Mouse (Mus musculus) cerebellum, adult 2 months (tissue): ENCODE measurements at regions not wholly inside any gene's neighbourhood (a gene's known extent, or its start where the extent isn't known, plus 50 kb on each side); places are given as distances from the start of the nearest gene placed in this dataset.

ENCODE experiments used
- DNase-seq, 2 experiments: peaks; one replicate each; pipeline ENCODE4 v3.0.0; 2021
- H3K27ac ChIP-seq: fragments of 200-500 bp; 2 replicates; pipeline ENCODE4 v1.5.1; 2012; ENCODE audit warnings: low read length, control low read depth, inconsistent platforms; ENCODE audit not compliant: insufficient read depth
- H3K27me3 ChIP-seq: fragments of 200-500 bp; 2 replicates; pipeline ENCODE4 v1.6.1; 2012; ENCODE audit warnings: inconsistent platforms, mild to moderate bottlenecking, low read length, moderate library complexity; ENCODE audit not compliant: control insufficient read depth, insufficient read depth
- H3K4me1 ChIP-seq: fragments of 200-500 bp; 2 replicates; pipeline ENCODE4 v1.6.1; 2011; ENCODE audit warnings: low read length; ENCODE audit not compliant: control insufficient read depth, insufficient read depth
- H3K4me3 ChIP-seq: fragments of 200-500 bp; replicated peaks from 2 replicates; pipeline ENCODE3; 2011; ENCODE audit warnings: mild to moderate bottlenecking, low read depth, low read length, control low read depth; ENCODE audit not compliant: insufficient read depth
- CTCF ChIP-seq: fragments of 200-500 bp; IDR thresholded peaks from 2 replicates; pipeline ENCODE4 v1.5.1; 2011; ENCODE audit warnings: low read depth, mild to moderate bottlenecking, control low read depth, low read length, moderate library complexity, borderline replicate concordance; ENCODE audit not compliant: insufficient read depth
- POLR2A ChIP-seq: fragments of 200-500 bp; IDR thresholded peaks from 2 replicates; pipeline ENCODE4 v1.6.1; 2011; ENCODE audit warnings: low read length, control low read depth, borderline replicate concordance; ENCODE audit not compliant: insufficient read depth
- WGBS: fragments of 180-500 bp; shearing (Covaris S2); methylation state at CpG from one replicate; pipeline ENCODE4 v1.1.7; 2018; 5-methylcytosine and 5-hydroxymethylcytosine counted together

DNA sequence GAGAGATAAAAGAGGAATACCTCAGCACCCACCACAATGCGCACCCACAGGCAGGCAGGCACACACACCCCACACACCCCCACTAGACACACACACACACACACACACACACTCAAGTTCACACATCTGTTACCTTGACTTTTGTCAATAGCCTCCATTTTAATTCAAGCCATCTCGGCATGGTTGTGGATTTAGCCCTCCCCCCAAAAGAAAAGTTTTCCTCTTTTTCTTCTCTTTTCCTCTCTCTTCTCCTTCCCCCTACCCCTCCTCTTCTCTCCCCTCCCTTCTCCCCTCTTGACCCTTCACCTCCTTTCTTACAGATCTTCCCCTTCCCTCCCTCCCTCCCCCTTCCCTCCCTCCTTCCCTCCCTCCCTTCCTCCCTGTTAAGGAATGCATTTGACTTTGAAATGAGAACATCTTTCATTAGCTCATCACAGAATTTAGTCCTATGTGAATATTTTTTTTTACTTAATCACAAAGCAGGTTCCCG is 84.2 kb downstream of the Irs2 start:
- no peaks in the 10 kb centered on the region for H3K27me3 ChIP-seq
- H3K27ac ChIP-seq, result no peak overlapping the region
- WGBS, result 78% methylated on average over 3 of the region's 3 CpGs
- no peak for TF ChIP-seq CTCF
- TF ChIP-seq POLR2A, result no peak
- H3K4me1 ChIP-seq, result peaks cover 6% of the 10 kb centered on the region
- no peak overlapping the region for H3K4me3 ChIP-seq
- DNase-seq, result no peak

DNA sequence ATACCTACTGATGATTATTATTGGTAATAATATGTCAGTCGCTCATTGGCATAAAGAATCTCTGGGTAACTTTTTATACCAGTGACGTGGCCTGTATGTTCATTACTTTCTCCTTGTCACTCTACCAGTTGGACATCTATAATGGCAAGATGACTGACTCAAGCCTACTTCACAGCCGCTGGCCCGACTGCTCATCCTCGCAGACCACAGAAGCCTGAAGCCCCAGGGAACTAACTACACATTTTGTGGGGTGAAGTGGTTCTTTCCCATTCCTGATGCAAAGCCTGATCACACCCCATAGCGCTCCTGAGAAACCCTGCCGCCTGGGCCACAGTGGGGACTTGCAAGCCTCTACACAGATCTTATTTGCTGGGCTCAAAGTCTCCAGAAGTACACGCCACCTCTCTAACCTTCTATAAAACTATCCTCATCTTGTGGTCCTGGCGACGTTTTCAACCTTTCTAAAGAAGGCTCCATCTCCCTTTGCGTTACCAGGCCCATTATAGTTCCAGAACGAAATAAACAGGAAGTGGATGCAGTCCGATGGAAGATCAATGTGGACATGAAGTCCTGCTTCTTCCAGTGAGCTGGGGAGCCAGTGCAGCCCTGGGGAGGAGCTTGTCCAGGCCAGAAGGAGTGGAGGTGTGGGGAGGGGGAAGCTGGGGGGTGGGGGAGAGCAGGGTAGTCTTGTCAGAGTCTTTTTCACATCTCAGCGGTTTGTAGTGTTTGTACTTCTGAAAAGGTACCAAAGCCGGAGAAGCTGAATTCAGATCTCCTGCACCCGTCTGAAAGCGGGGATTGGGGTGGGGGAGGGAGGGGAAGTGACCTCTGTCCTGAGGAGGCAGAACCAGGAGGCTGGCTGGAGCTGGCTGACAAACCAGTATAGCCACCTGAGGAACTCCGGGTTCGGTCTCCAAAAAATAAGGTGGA is 84.9 kb downstream of the Irs2 start:
- TF ChIP-seq CTCF (no peak), POLR2A (no peak)
- 81% methylated on average over 19 of the region's 19 CpGs for WGBS
- no peaks in the 10 kb centered on the region for H3K27me3 ChIP-seq
- no peak overlapping the region for H3K4me3 ChIP-seq
- H3K4me1 ChIP-seq, result peaks cover 6% of the 10 kb centered on the region
- H3K27ac ChIP-seq, result no peak overlapping the region
- DNase-seq, result no peak

DNA sequence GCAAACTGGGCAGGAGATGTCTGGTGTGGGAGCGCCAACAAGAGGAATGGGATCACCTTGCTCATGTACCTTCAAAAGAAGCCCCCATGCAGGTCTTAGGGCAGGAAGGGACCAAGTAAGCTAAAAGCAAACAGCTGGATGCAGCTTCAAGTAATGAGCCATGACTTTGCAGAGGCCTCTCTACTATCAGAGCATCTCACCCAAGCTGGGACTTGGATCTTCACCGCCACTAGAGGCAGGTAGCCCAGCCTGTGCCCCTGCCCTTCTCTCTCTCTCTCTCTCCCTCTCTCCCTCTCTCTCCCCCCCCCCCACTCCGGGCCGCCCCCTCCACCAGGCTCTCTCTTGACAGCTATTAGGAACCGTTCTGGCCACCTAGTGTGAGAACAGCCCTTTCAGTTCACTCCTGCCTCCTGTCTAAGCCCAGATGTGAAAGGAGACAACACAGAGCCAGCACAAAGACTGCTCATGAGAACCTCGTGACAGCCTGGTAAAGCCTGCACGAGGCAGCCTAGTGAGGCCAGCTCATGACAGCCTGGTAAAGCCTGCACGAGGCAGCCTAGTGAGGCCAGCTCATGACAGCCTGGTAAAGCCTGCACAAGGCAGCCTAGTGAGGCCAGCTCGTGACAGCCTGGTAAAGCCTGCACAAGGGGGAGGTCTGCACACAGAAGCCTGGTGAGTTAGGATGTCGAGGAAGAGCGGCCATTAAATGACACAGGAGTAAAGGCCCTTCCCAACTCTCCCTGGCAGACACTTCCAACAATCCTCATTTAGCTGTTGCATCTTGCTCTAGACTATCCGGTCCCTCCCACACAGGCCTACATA is 85.8 kb downstream of the Irs2 start:
- Histone ChIP-seq H3K27ac (no peak overlapping the region), H3K27me3 (no peaks in the 10 kb centered on the region), H3K4me3 (no peak overlapping the region), H3K4me1 (peaks cover 6% of the 10 kb centered on the region)
- WGBS, result 68% methylated on average over 12 of the region's 12 CpGs
- TF ChIP-seq CTCF (no peak), POLR2A (no peak)
- no peak for DNase-seq

DNA sequence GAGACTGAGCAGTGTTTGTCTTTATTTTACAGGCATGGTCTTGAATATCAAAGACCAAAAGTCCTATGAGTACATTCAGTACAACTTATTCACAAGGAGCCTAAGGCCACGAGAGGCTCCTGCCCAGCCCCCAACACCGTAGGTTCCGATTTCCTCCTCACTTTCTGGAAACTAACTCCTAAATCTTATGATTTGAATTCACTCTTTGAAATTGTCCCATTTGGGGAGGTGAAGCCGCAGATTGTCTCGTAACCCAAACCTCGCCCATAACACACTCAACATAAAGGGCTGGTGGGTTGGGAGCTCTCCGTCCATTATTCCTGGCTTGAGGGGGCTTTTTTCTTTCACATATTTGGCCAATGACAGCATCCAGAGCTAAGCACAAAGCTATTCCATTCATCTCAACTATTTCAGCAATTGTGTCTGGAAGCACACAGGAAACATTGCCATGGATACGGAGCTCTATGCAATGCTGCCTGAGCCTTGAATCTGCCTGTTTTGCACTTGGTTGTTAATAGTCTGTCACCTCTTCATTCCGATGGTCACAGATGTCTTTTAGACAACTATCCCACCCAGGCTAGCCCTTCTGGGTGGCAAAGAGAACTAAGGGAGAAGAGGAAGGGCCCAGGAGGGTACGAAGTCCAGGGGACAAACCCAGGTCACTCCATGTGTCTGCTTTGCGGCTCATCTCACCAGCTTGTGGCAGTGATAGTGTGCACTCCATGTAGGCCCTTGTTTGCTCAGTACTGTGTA is 86.6 kb downstream of the Irs2 start:
- Histone ChIP-seq H3K4me3 (no peak overlapping the region), H3K27ac (no peak overlapping the region), H3K4me1 (peaks cover 6% of the 10 kb centered on the region), H3K27me3 (no peaks in the 10 kb centered on the region)
- WGBS, result 79% methylated on average over 11 of the region's 11 CpGs
- TF ChIP-seq CTCF (no peak), POLR2A (no peak)
- no peak for DNase-seq

DNA sequence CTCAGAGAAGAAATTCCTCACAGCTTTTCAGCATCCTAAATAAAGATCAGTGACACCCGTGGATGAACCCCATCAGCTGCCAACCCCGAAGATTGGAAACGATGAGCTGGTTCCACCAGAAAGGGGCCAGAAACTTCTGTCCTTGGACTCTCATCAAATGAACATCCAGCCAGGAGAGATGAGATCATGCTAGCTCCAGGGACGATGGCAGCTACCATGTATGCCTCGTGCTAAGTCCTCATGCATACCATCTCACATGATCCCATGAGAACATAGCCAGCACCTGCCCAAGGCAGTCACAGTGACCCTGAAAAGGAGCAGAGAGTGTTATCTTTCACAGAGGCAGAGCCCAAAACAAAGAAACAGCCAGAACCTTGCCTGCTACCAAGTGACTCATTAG is 88.6 kb downstream of the Irs2 start:
- WGBS, result 41% methylated on average over 5 of the region's 5 CpGs
- TF ChIP-seq CTCF (no peak), POLR2A (no peak)

DNA sequence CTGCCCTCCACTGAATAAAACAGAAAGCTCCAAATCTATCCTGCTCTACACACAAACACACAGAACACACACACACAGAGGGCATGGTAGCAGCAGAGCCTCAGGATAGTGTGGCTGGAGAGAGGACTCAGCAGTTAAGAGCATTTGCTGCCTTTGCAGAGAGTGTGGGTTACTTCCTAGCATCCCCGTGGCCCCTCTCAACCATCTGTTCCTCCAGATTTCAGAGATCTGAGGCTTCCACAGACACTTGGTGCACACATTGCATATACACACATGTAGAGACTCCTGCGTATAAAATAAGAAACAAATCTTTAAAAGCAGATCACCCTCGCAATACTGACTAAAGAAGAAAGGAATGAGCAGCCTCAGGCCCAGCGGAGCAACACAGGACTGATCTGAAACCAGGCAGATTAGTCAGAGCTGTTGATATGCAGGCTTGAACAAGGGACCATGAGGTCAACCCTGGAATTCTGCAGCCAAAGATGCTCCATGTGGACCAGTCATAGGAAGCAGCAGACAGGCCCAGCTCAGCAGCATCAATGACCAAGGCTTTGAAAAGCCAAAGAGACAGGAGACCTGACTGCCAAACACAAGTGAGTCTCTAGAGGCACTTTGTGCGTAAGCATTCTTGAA is 89.7 kb downstream of the Irs2 start:
- H3K4me1 ChIP-seq, result no peaks in the 10 kb centered on the region; the same call in 1 of the 2 replicates
- TF ChIP-seq POLR2A (no peak), CTCF (no peak)
- no peak overlapping the region for H3K27ac ChIP-seq
- no peaks in the 10 kb centered on the region for H3K27me3 ChIP-seq
- H3K4me3 ChIP-seq, result no peak overlapping the region
- no peak for DNase-seq
- 78% methylated on average over 5 of the region's 5 CpGs for WGBS

More for the DNA sequence above, 88.6 kb downstream of the Irs2 start:
- no peak overlapping the region for H3K27ac ChIP-seq
- H3K4me1 ChIP-seq, result no peaks in the 10 kb centered on the region; the same call in 1 of the 2 replicates
- H3K4me3 ChIP-seq, result no peak overlapping the region
- no peaks in the 10 kb centered on the region for H3K27me3 ChIP-seq
- no peak for DNase-seq

DNA sequence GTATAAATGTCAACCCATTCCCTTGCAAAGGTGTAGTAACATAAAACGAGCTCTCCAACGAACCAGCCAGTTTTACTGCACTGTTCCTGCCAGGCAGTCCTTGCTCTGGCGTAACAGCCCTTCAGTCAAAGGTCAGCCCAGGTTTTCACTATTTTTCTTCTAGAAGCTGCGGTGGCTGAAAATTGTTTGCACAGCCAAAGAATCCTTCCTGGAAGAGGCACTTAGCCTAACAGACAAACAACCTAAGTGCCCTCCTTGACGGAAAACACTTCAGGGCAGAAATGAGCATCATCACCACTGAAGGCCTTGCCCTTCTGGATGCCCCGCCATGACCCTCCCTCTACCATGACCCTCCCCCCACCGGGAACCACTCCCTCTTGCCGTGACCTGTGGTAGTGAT is 93.6 kb downstream of the Irs2 start:
- Histone ChIP-seq H3K4me1 (peaks cover 4% of the 10 kb centered on the region; the same call in 1 of the 2 replicates), H3K27ac (no peak overlapping the region), H3K4me3 (no peak overlapping the region), H3K27me3 (no peaks in the 10 kb centered on the region)
- TF ChIP-seq CTCF (no peak), POLR2A (no peak)
- no peak for DNase-seq
- 94% methylated on average over 8 of the region's 8 CpGs for WGBS
